17 mouse cellular contexts compared by ENCODE assay signal in genomic region chr7:134500210-134500609, GRCm38 (mm10).
DNase-seq lines count a peak whose midpoint lies in the region; ATAC-seq and TF ChIP-seq lines count a peak whose summit lies in the region.
"Had no signal": no experiment of that assay in that cellular context is flagged by ENCODE, and none has a peak within 500 bp of the region (broad histone marks: within the 10 kb centered on the region; RNA-seq: fewer than 3 reads in every experiment).

No protein-coding gene starts in this region.

- no peak for ATAC-seq in kidney, embryonic 15.5 days (replicated peaks; ENCODE audit: low FRiP score)
- ATAC-seq: forebrain, embryonic 15.5 days had no signal

- peak; percentile 29 for DNase-seq in kidney, adult 11 months
- no peak for DNase-seq in layer of hippocampus, adult 2 months (ENCODE audit: low spot score in 2 of 2)
- no peak for DNase-seq in layer of hippocampus, postnatal 25 days (ENCODE audit: extremely low spot score in 1 of 2, low spot score in 1 of 2)
- DNase-seq in kidney, adult 9 months: peak; percentile 64
- peak; percentile 43 to 65 for DNase-seq in kidney, postnatal 36 days
- no peak for DNase-seq in adrenal gland, postnatal 10 days
- DNase-seq: adrenal gland, postnatal 14 days; cerebellum, adult 11-12 months; cerebellum, adult 9-10 months; cerebellum, postnatal 25 days; gastrocnemius, postnatal 36 days; heart, adult 11 months; heart, postnatal 36 days had no signal

- H3K27ac ChIP-seq in kidney, embryonic 15.5 days: no peak overlapping the region
- H3K27ac ChIP-seq in layer of hippocampus, adult 2 months: peak overlapping the region; percentile 62; the same call in 1 of the 2 replicates
- H3K27ac ChIP-seq: embryonic facial prominence, embryonic 12.5 days; forebrain, embryonic 15.5 days; heart, embryonic 13.5 days had no signal

- no peak for TF ChIP-seq CTCF in layer of hippocampus, adult 2 months (conservative IDR thresholded peaks at IDR 0.05)

- H3K27me3 ChIP-seq in kidney, embryonic 15.5 days: no peaks in the 10 kb centered on the region
- H3K27me3 ChIP-seq: embryonic facial prominence, embryonic 12.5 days; forebrain, embryonic 15.5 days; heart, embryonic 13.5 days had no signal

- H3K4me3 ChIP-seq in kidney, embryonic 15.5 days (replicated peaks): no peak overlapping the region
- no peak overlapping the region for H3K4me3 ChIP-seq in layer of hippocampus, adult 2 months
- H3K4me3 ChIP-seq: embryonic facial prominence, embryonic 12.5 days; forebrain, embryonic 15.5 days; heart, embryonic 13.5 days had no signal

- H3K9me3 ChIP-seq in kidney, embryonic 15.5 days (replicated peaks): no peaks in the 10 kb centered on the region
- H3K9me3 ChIP-seq: embryonic facial prominence, embryonic 12.5 days; forebrain, embryonic 15.5 days; heart, embryonic 13.5 days had no signal

- no peak overlapping the region for H3K9ac ChIP-seq in kidney, embryonic 15.5 days
- H3K9ac ChIP-seq: embryonic facial prominence, embryonic 12.5 days; forebrain, embryonic 15.5 days; heart, embryonic 13.5 days had no signal

- 32% methylated on average over 4 of the region's 4 CpGs for WGBS in kidney, embryonic 15.5 days

- H3K36me3 ChIP-seq in kidney, embryonic 15.5 days: no peaks in the 10 kb centered on the region
- H3K36me3 ChIP-seq: embryonic facial prominence, embryonic 12.5 days; forebrain, embryonic 15.5 days; heart, embryonic 13.5 days had no signal

- H3K4me2 ChIP-seq in kidney, embryonic 15.5 days: no peak overlapping the region
- H3K4me2 ChIP-seq: embryonic facial prominence, embryonic 12.5 days; forebrain, embryonic 15.5 days had no signal

- H3K4me1 ChIP-seq in kidney, embryonic 15.5 days: peaks cover 15% of the 10 kb centered on the region
- H3K4me1 ChIP-seq: forebrain, embryonic 15.5 days had no signal

Comparison
In these comparisons a context has a peak if more than half of its experiments do, and no peak if none do; other contexts are left out.
1. DNase-seq: peak in kidney, adult 11 months (single experiment), kidney, adult 9 months (single experiment) and kidney, postnatal 36 days (2 of 2); none in layer of hippocampus, adult 2 months (0 of 2), layer of hippocampus, postnatal 25 days (0 of 2) and adrenal gland, postnatal 10 days (single experiment).